Mouse (Mus musculus): ENCODE results near the gene Scaf11. TPM values are rescaled to one million over a fixed set of nuclear protein-coding genes. Genes with fewer than 3 reads are reported as not detected.
A peak's percentile ranks its signal among the peaks of the same experiment; 100 is the strongest.

Scaf11 gene
- polyA plus RNA-seq, 1 experiment, result 28.7 TPM

DNA sequence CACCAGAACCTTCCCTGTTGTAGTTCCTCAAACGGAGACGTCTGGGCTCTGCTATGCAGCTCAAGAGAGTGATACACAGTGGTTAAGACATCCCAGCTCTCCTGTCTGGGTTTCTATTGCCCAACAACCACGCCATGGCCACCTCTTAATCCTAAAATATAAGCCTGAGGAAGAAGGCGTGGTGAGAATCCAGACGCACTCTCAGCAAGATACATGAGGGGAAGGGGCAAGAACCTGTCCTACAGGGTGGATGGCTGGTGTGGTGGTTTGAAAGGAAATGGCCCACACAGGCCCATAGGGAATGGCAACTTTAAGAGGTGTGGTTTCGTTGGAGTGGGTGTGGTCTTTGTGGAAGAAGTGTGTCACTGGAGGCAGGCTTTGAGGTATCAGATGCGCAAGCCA is 14.9 kb upstream of the Scaf11 start:
- Histone ChIP-seq H3K4me1 (ENCODE audit: control insufficient read depth, insufficient read depth, insufficient read length, low read length) (no peaks in the 10 kb centered on the region), H3K4me3 (ENCODE audit: insufficient read depth, low read depth, low read length) (no peak overlapping the region), H3K27ac (replicated peaks; ENCODE audit: low read depth, low read length) (no peak overlapping the region)

DNA sequence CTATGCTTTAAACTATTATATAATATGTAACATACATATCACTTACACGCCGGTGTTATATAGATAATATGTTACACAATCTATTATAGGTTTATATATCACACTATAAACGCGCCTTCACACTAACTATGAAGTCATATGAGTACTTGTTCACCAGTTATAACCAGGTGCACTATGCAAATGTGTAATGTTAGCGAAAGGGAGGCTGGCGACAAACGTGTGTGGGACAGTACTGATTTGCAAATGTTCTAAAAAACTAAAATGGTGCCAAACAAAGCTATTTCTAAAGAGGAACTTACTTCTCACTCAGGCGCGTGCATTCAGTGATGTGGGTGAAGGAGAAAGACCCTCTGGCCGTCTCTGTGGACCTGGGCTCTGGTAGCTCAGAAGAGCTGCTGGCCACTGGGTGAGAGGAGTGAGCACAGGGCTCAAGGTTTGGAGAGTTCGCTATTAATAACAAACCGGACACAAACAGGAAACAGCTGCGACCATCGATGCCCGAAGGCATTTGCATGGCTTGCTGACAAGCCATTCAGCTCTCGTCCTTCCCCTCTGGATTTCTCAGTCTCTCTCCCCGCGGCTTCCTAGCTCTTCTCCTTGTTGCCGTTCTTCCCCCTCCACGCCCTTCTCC is 13.8 kb upstream of the Scaf11 start:
- Histone ChIP-seq H3K4me1 (ENCODE audit: control insufficient read depth, insufficient read depth, insufficient read length, low read length) (no peaks in the 10 kb centered on the region), H3K27ac (replicated peaks; ENCODE audit: low read depth, low read length) (peak overlapping the region; percentile 69), H3K4me3 (ENCODE audit: insufficient read depth, low read depth, low read length) (peak overlapping the region; percentile 42)

DNA sequence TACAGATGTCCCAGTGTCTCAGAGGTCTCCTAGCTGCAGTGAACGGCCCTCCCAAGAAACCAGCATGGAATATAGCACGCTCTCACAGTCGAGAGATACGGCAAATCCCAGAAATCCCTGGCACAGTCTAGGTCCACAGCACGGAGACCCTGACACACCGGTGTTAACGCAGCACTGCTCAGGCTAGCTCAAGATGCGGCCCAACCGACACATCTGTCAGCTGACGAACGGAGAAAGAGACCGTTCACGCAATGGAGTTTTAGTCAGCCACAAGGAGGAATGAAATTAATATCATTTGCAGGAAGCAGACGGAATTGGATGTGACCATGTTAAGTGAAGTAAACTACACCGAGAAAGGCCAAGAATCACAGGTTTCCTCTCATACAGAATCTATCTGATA is 13.3 kb upstream of the Scaf11 start:
- Histone ChIP-seq H3K4me3 (ENCODE audit: insufficient read depth, low read depth, low read length) (peak overlapping the region; percentile 13; the same call in 1 of the 2 replicates), H3K4me1 (ENCODE audit: control insufficient read depth, insufficient read depth, insufficient read length, low read length) (no peaks in the 10 kb centered on the region), H3K27ac (replicated peaks; ENCODE audit: low read depth, low read length) (no peak overlapping the region)

DNA sequence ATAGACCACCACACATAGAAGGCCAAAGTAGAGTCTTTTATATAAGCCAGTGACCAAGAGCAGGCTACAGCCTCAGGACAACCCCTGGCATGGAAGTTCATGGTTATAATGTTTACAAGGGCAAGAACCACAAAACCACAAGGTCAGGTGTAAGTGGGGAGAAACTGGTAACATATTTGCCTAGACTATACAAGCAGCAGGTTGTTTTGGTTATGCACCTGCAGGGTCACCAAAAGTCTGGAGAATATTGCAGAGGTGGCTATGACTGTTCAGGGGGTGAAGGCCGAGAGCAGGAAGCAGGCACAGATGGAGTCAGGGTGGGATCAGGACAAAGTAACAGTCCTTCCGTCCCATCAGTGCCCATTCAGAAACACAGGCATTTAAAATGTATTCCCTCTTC is 7.7 kb upstream of the Scaf11 start:
- Histone ChIP-seq H3K27ac (replicated peaks; ENCODE audit: low read depth, low read length) (no peak overlapping the region), H3K4me1 (ENCODE audit: control insufficient read depth, insufficient read depth, insufficient read length, low read length) (no peaks in the 10 kb centered on the region), H3K4me3 (ENCODE audit: insufficient read depth, low read depth, low read length) (no peak overlapping the region)

DNA sequence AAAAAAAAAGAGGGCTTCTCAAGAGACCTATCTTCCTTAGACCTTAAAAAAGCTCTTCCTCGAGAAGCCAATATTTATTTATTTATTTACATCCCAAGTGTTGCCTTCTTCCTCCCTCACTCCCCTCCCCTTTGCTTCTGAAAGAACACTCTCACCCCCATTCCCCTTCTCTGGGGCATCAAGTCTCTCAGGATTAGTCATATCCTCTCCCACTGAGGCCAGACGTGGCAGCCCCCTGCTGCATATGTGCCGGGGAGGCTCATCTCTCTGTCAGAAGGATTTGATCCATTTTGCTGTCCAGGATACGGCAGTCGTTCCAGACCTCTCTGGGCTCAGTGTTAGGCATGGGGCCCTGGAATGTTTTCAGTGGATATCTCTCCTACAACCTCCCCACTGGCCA is 7.2 kb upstream of the Scaf11 start:
- Histone ChIP-seq H3K27ac (replicated peaks; ENCODE audit: low read depth, low read length) (no peak overlapping the region), H3K4me1 (ENCODE audit: control insufficient read depth, insufficient read depth, insufficient read length, low read length) (no peaks in the 10 kb centered on the region), H3K4me3 (ENCODE audit: insufficient read depth, low read depth, low read length) (no peak overlapping the region)

DNA sequence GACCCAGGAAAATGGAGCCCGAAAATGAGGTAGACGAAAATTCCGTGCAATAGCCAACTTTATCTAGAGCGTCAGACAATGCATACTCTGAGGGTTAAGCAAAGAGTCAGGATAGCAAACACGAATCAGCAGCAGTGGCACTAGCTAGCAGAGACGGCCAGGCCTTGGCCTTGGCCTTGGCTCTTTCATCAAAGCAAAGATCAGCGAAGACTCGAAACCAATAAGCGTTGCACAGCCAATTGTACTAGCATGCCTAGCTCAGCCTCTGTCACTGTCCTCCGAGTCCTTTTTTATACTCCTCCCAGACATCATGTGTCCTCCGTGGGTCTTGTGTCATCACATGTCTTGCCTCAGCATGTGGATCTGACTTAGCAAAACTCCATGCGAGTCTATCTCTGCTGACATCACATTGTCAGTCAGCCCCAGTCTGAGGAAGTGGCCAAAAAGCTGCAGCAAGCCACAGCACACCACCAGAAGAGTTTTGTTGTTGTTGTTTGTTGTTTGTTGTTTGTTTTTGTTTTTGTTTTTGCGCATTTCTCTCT is 5.8 kb upstream of the Scaf11 start:
- no peaks in the 10 kb centered on the region for H3K4me1 ChIP-seq (ENCODE audit: control insufficient read depth, insufficient read depth, insufficient read length, low read length)
- H3K27ac ChIP-seq (replicated peaks; ENCODE audit: low read depth, low read length), result no peak overlapping the region
- H3K4me3 ChIP-seq (ENCODE audit: insufficient read depth, low read depth, low read length), result no peak overlapping the region

DNA sequence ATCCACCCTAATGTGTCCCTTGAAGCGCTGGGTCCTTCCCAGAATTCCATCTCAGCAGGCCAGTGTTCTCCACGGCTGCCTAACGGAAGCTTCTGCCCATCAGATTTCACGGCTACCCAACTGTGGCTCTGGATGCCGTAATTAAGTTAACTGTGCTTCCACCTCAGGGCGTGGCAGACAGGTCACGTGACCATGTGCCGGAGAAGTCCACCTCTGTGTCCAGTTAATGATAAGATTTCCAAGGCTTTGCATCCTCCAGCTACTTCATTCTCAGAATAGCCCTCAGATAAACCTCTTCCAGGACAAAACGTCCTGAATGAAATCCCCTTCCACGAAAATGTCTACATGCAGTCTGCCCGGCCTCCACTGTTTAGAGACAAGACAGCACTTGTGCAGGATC is 4.4 kb upstream of the Scaf11 start:
- no peaks in the 10 kb centered on the region for H3K4me1 ChIP-seq (ENCODE audit: control insufficient read depth, insufficient read depth, insufficient read length, low read length)
- no peak overlapping the region for H3K27ac ChIP-seq (replicated peaks; ENCODE audit: low read depth, low read length)
- H3K4me3 ChIP-seq (ENCODE audit: insufficient read depth, low read depth, low read length), result no peak overlapping the region

DNA sequence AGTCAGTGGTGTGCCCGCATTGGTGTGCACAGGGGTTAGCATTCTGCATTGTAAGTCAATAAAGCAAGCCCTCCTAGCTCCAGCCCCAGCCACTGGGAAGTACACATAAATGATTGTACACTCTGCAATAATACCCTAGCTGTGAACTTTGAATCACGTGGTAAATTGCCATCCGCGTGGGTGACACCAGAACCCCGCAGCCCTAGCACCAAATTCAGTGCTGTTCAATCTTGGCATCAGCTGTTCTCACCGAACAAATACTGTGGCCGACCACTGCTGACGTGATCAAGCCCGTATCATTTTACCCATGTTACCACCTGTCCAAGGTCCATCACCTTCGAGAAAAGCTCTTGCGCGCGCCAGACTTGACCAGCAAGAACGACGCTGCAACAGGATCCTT is 3.2 kb upstream of the Scaf11 start:
- H3K4me1 ChIP-seq (ENCODE audit: control insufficient read depth, insufficient read depth, insufficient read length, low read length), result no peaks in the 10 kb centered on the region
- H3K27ac ChIP-seq (replicated peaks; ENCODE audit: low read depth, low read length), result no peak overlapping the region
- no peak overlapping the region for H3K4me3 ChIP-seq (ENCODE audit: insufficient read depth, low read depth, low read length)

DNA sequence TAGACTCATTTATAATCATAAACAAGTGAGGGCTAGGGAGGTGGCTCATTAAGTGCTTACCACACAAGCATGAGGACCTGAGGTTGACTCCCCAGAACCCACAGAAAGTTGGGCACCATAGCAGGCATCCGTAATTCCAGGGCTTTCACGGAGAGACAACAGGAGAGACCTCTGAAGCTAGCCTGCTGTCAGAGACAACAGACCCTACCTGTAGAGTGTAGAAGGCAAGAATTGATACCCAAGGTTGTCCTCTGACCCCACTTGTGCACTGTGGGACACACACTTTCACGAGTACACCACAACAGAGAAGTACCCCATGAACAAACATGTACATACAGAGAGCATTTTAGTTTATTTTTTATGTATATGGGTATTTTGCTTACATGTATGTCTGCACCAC is 2.0 kb upstream of the Scaf11 start:
- H3K27ac ChIP-seq (replicated peaks; ENCODE audit: low read depth, low read length), result no peak overlapping the region
- no peak overlapping the region for H3K4me3 ChIP-seq (ENCODE audit: insufficient read depth, low read depth, low read length)
- H3K4me1 ChIP-seq (ENCODE audit: control insufficient read depth, insufficient read depth, insufficient read length, low read length), result no peaks in the 10 kb centered on the region

DNA sequence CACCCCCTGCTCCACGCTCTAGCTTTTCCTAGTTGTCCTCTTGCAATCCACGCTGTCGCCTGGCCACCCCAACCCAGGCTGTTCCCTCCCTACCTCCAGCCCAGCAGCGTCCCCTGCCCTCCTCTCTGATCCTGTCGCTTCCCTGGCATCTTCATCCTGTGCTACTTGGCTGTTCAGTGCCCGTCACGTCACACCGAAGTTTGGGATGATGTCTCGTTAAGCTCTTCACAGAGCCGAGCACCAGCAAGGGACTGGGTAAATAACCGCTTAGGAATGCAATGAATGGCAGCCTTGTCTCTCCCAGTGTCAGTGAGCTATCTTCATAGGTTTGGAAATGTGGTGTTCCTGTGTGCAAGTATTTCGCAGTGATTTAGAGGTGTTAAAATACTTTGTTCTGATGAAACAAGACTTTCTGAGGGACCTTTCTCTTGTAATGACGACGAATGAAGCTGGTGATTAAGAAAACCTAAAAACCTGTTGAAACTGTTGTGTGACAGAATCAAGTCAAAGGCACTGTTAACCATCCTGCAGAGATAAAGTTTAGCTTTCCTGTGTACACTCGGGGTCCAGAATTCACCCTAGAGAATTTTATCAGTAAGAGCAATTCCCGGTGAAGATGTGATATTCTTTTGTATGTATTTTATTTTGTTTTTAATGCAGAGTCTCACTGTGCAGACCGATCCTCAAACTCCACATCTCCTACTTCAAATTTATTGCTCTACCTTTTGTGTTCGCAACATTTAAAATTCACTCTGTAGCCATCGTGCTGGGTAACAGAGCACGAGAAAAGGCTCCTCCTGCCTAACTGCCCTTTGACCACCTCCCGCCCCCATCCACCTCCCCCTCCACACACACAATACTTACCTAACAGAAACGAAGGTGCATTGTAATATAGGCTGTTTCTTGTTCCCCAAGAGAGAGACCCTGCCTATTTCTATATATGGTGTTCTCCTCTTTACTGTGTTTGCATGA is 1.2 kb upstream of the Scaf11 start:
- Histone ChIP-seq H3K4me3 (ENCODE audit: insufficient read depth, low read depth, low read length) (peak overlapping the region; percentile 73), H3K27ac (replicated peaks; ENCODE audit: low read depth, low read length) (peak overlapping the region; percentile 76), H3K4me1 (ENCODE audit: control insufficient read depth, insufficient read depth, insufficient read length, low read length) (peaks cover 3% of the 10 kb centered on the region; the same call in 1 of the 2 replicates)

DNA sequence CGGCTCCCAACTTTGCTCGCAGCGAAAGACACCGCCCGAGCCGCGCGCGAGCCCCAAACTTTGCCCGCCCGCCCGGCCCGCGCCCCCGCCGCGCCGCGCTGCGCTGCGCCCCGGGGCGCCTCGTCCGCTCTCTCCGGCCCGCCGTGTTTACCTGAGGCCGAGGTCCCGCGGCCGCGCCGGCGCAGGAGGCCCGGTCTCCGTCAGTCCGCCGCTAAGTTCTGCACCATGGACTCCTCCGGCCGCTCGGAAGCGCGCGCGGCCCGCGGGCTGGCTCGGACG is 253 bp downstream of the Scaf11 start:
- H3K27ac ChIP-seq (replicated peaks; ENCODE audit: low read depth, low read length), result peak overlapping the region; percentile 94
- peaks cover 5% of the 10 kb centered on the region; the same call in 1 of the 2 replicates for H3K4me1 ChIP-seq (ENCODE audit: control insufficient read depth, insufficient read depth, insufficient read length, low read length)
- H3K4me3 ChIP-seq (ENCODE audit: insufficient read depth, low read depth, low read length), result peak overlapping the region; percentile 98

DNA sequence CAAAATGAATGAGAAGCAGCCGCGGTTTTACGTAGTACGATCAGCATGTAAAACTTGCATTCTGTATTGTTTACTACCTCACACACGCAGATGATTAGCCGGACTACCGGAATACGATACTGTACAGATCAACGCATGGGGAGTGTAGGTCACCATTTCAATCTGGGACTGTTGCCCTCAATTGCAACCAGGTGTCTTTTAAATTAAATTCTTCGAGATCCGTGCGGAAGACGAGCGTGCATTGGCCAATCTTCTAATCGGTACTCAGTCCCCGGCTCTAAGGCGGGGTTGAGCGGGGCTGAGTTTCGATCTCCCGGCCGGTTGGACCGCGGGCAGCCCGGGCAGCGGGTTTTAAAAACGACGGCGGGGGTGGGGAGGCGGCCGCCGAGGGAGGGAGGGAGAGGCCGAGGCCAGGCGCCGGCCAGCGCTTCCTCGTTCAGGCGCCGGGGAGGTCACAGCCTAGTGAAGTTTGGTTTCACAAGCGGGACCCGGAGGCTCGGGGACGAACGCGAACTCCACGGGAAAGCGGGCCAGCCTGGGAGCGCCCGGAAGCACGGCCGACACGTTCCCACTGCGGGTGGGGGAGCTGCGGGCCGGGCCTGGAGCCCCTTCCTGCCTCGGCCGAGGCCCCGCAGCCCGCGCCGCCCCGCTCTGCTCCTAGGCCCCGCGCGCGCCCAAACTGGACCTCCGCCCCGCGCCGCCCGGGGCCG is 747 bp downstream of the Scaf11 start:
- Histone ChIP-seq H3K27ac (replicated peaks; ENCODE audit: low read depth, low read length) (peak overlapping the region; percentile 94), H3K4me3 (ENCODE audit: insufficient read depth, low read depth, low read length) (peak overlapping the region; percentile 98), H3K4me1 (ENCODE audit: control insufficient read depth, insufficient read depth, insufficient read length, low read length) (peaks cover 5% of the 10 kb centered on the region; the same call in 1 of the 2 replicates)

DNA sequence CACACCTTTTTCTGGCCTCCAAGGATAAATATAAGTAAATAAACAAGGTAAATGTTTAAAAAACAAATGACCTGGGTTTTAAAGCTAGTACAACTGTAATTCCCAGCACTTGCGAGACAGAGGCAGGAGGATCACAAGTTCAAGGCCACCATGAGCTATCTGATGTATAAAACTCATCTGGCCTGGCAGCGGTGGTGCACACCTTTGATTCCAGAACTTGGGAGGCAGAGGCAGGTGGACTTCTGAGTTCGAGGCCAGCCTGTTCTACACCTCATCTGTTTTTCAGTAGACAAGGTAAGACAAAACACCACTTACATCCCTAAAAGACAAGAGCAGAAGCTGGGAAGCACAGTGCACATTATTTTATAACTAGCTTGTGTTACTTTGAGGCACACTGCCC is 2.4 kb downstream of the Scaf11 start:
- H3K27ac ChIP-seq (replicated peaks; ENCODE audit: low read depth, low read length), result no peak overlapping the region
- no peak overlapping the region for H3K4me3 ChIP-seq (ENCODE audit: insufficient read depth, low read depth, low read length)
- peaks cover 5% of the 10 kb centered on the region; the same call in 1 of the 2 replicates for H3K4me1 ChIP-seq (ENCODE audit: control insufficient read depth, insufficient read depth, insufficient read length, low read length)

DNA sequence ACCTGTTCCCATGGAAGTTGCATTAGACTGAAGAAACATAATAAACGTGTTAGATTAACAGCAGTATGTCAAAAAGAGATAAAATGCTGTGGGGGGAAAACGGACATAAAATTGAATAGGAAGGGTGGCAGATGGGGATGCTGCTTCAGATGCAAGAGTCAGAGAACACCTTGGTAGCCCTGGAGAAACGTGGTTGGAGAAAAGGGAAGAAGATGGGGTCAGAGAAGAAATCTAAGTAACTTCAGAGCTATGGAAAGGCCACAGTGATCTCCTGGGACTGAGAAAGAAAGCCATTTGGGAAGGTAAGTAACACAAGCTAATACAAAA is 3.3 kb downstream of the Scaf11 start:
- H3K27ac ChIP-seq (replicated peaks; ENCODE audit: low read depth, low read length), result no peak overlapping the region
- H3K4me3 ChIP-seq (ENCODE audit: insufficient read depth, low read depth, low read length), result no peak overlapping the region
- H3K4me1 ChIP-seq (ENCODE audit: control insufficient read depth, insufficient read depth, insufficient read length, low read length), result peaks cover 5% of the 10 kb centered on the region; the same call in 1 of the 2 replicates

DNA sequence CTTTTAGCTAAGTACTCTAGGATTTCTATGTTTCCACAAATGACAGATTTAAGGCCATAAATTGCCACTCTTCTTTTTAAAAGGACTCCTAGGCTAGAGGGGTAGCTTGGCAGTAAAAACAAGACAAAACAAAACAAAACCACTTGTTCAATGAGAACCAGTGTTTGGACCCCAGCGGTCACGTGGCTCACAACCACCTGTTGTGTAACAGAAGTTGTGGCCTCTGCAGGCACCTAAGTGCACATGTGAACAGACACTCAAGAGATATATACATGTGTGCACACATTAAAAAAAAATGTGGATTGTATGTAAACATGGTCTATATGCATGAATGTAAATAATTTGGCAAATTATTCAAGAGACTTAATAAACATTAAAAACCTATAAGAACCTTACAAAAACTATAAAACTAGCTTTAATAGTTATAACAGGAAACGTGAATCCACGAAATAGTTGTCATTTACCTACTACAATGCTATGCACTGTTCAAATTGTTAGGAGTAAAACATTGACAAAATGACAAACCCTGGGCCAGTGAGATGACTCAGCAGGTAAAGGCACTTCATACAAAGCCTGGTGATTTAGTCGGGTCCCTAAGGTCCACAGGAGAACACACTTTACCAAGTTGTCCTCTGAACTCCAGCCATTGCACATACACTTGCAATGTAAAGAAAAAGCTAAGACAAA is 3.8 kb downstream of the Scaf11 start:
- Histone ChIP-seq H3K4me3 (ENCODE audit: insufficient read depth, low read depth, low read length) (no peak overlapping the region), H3K27ac (replicated peaks; ENCODE audit: low read depth, low read length) (no peak overlapping the region), H3K4me1 (ENCODE audit: control insufficient read depth, insufficient read depth, insufficient read length, low read length) (peaks cover 8% of the 10 kb centered on the region; the same call in 1 of the 2 replicates)
